Comparison of ENCODE assay signal across 9 mouse cellular contexts in the genomic region with DNA sequence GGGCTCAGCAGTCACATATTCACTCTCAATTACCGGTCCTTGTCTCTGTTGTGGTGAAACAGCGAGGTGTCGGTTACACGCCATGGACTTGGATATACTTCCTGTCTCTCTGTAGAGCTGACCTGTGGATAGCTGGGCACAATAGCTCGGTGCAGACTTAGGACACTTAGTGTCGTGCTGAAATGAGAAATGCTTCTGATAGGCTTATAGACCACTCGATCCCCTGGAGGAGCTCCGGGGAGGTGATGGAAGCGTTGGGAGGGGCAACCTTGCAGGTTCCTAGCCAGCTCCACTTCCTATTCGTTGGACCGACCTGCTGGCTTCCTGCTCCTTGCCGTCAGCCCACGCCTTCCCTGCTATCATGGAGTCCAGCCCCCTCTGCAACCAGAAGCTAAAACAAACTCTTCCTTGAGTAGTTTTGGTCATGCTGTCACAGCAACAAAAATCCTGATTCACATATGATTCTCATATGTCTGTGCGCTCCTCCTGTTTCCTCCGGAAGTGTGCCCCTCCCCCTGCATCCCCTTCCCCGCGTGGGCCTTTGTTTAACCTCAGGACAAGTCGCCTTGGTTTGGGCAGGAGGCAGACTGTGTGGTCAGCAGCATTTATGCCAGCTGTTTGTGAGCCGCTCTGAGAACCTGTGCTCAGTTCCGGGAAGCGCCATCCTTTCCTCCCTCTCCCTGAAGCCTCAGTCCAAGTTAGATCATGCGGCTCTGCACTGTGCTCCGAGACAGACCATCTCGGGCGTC. TPM values are rescaled to one million over a fixed set of nuclear protein-coding genes. Genes with fewer than 3 reads are reported as not detected.
DNase-seq lines count a peak whose midpoint lies in the region; ATAC-seq and TF ChIP-seq lines count a peak whose summit lies in the region.
"Had no signal": no experiment of that assay in that cellular context is flagged by ENCODE, and none has a peak within 500 bp of the region (broad histone marks: within the 10 kb centered on the region; RNA-seq: fewer than 3 reads in every experiment).

No protein-coding gene starts in this region.

- no peaks in the 10 kb centered on the region for H3K9me3 ChIP-seq in kidney, postnatal 0 days (replicated peaks; ENCODE audit: low read length)
- no peaks in the 10 kb centered on the region for H3K9me3 ChIP-seq in intestine, embryonic 14.5 days (ENCODE audit: control insufficient read depth, low read length)
- no peaks in the 10 kb centered on the region for H3K9me3 ChIP-seq in midbrain, embryonic 15.5 days

- no peaks in the 10 kb centered on the region for H3K4me1 ChIP-seq in kidney, postnatal 0 days (replicated peaks; ENCODE audit: insufficient read depth, low read length)
- H3K4me1 ChIP-seq in intestine, embryonic 14.5 days (replicated peaks; ENCODE audit: control insufficient read depth, insufficient read depth, low read length) = peaks cover 15% of the 10 kb centered on the region
- peaks cover 41% of the 10 kb centered on the region for H3K4me1 ChIP-seq in midbrain, embryonic 15.5 days

- H3K36me3 ChIP-seq in kidney, postnatal 0 days (ENCODE audit: insufficient read depth, low read length) = no peaks in the 10 kb centered on the region
- H3K36me3 ChIP-seq in intestine, embryonic 14.5 days (ENCODE audit: control insufficient read depth, insufficient read depth, low read length) = no peaks in the 10 kb centered on the region
- no peaks in the 10 kb centered on the region for H3K36me3 ChIP-seq in midbrain, embryonic 15.5 days (replicated peaks)

- no peak overlapping the region for H3K9ac ChIP-seq in kidney, postnatal 0 days (ENCODE audit: low read depth, low read length)
- no peak overlapping the region for H3K9ac ChIP-seq in intestine, embryonic 14.5 days (ENCODE audit: low read length)
- H3K9ac ChIP-seq in midbrain, embryonic 15.5 days = no peak overlapping the region

- DNase-seq in kidney, postnatal 0 days (ENCODE audit: low spot score) = peak; percentile 55
- no peak for DNase-seq in kidney, adult 11 months
- no peak for DNase-seq in intestine, embryonic 14.5 days (ENCODE audit: low spot score)
- DNase-seq in gastrocnemius, adult 8-10 months (ENCODE audit: low spot score in 2 of 2) = no peak
- no peak for DNase-seq in retina, embryonic 14.5 days (ENCODE audit: low spot score)
- no peak for DNase-seq in urinary bladder, postnatal 10 days (ENCODE audit: low spot score)

- no peak overlapping the region for H3K27ac ChIP-seq in kidney, postnatal 0 days
- no peak overlapping the region for H3K27ac ChIP-seq in intestine, embryonic 14.5 days (ENCODE audit: low read depth)
- no peak overlapping the region for H3K27ac ChIP-seq in midbrain, embryonic 15.5 days

- H3K4me2 ChIP-seq in kidney, postnatal 0 days (ENCODE audit: low read length) = peak overlapping the region; percentile 50
- H3K4me2 ChIP-seq in intestine, embryonic 14.5 days (ENCODE audit: low read length) = peak overlapping the region; percentile 38
- peak overlapping the region; percentile 5; the same call in 1 of the 2 replicates for H3K4me2 ChIP-seq in midbrain, embryonic 15.5 days

- 29% methylated on average over 25 of the region's 25 CpGs for WGBS in kidney, postnatal 0 days
- 35% methylated on average over 25 of the region's 25 CpGs for WGBS in intestine, embryonic 14.5 days
- 59% methylated on average over 25 of the region's 25 CpGs for WGBS in midbrain, embryonic 15.5 days

- H3K27me3 ChIP-seq in kidney, postnatal 0 days (ENCODE audit: insufficient read depth, low read length) = no peaks in the 10 kb centered on the region
- no peaks in the 10 kb centered on the region for H3K27me3 ChIP-seq in intestine, embryonic 14.5 days (replicated peaks; ENCODE audit: control insufficient read depth, insufficient read depth, low read length)
- 0 out of 2 replicates have a peak, but pooled peaks cover 3% of the 10 kb centered on the region for H3K27me3 ChIP-seq in midbrain, embryonic 15.5 days (replicated peaks)

- no peak for TF ChIP-seq CTCF in kidney, postnatal 0 days (IDR thresholded peaks at IDR 0.05; ENCODE audit: low read depth)

- H3K4me3 ChIP-seq in kidney, postnatal 0 days (replicated peaks; ENCODE audit: low read depth, low read length) = 0 out of 2 replicates have a peak overlapping the region, but pooled peaks have one; percentile 6
- no peak overlapping the region for H3K4me3 ChIP-seq in intestine, embryonic 14.5 days (ENCODE audit: low read depth, low read length)
- no peak overlapping the region for H3K4me3 ChIP-seq in midbrain, embryonic 15.5 days
- H3K4me3 ChIP-seq: erythroblast, embryonic 14.5 days had no signal

- peak; percentile 43; the same call in 1 of the 2 replicates for ATAC-seq in kidney, postnatal 0 days (replicated peaks; ENCODE audit: low FRiP score, low read depth)
- ATAC-seq in common myeloid progenitor, adult 5-6 weeks (replicated peaks; ENCODE audit: low read depth, poor library complexity, severe bottlenecking) = peak; percentile 86
- 0 out of 2 replicates have a peak, but pooled peaks have one; percentile 17 for ATAC-seq in intestine, embryonic 14.5 days (replicated peaks; ENCODE audit: low FRiP score, low TSS enrichment, low read depth)
- ATAC-seq in midbrain, embryonic 15.5 days (replicated peaks) = no peak

RNA-seq across cellular contexts. Expression of gene Gm45623, which starts 11.8 kb away (rescaled TPM):
- not detected in 2 replicates for polyA plus RNA-seq in kidney, postnatal 0 days (2015; fragmentation: Nextera tagmentation; extraction: Ambion mirVana)
- not detected in 2 replicates for total RNA-seq in common myeloid progenitor, adult 5-6 weeks (2017)
- 0.32 TPM in 1 of 2 replicates, not detected in the other for polyA plus RNA-seq in intestine, embryonic 14.5 days (2014; fragmentation: Nextera tagmentation; extraction: Ambion mirVana)
- 2.7 and 3.1 TPM in 2 replicates for polyA plus RNA-seq in midbrain, embryonic 15.5 days (2015; fragmentation: Nextera tagmentation; extraction: Ambion mirVana)
- not detected for total RNA-seq in gastrocnemius, adult 8-10 months (2022)
- polyA plus RNA-seq: erythroblast, embryonic 14.5 days had no signal
